Mouse (Mus musculus) ovary, postnatal 14 days (tissue): Measurements from ENCODE around the gene Mttp.

ENCODE experiments used
- DNase-seq: peaks from one replicate; pipeline ENCODE4 v3.0.0; 2022; ENCODE audit warnings: low spot score

Mttp gene

DNA sequence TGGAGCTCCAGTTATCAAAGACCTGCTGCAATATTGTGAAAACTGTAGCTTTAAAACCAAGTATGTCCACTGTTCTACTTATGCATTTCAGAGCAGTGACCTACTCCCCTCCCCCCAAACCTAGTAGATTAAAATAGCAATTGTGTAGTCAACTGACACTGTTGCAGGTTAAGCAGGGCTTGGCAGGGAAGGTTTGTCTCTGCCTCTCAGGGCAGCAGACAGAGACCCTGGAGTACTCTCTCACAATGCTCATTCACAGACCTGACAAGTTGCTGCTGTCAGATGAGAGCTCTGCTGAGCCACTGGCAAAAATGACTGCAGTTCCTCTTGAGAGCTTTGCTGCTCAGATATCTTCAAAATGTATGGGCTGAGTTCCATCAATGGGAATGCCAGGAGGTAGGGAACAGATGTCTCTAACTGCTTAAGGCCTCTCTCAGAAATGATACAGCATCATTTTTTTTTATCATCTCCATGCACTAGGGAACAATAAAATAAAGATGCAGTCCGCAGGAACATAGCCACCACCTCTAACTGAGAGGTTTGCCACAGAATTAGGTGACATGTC is 61.6 kb downstream of the Mttp start:
- no peak for DNase-seq

DNA sequence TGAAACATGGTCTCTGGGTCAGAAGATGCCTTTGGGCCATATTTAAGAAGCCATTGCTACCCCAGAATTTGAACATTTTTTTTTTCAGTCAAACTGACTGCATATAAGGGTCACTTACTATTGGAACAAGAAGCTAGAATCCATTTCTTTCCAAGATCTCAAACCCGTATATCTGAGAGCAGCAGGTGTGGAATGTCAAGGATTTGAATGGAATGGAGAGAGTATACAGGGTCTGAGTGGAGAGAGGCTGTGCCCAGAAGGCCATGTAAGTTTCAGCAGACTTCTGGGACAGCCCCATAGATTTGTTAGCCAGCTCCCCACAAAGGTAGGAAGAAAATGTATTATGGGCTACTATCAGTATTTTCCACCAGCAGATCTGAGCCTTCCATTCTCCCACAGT is 66.1 kb downstream of the Mttp start:
- no peak for DNase-seq

DNA sequence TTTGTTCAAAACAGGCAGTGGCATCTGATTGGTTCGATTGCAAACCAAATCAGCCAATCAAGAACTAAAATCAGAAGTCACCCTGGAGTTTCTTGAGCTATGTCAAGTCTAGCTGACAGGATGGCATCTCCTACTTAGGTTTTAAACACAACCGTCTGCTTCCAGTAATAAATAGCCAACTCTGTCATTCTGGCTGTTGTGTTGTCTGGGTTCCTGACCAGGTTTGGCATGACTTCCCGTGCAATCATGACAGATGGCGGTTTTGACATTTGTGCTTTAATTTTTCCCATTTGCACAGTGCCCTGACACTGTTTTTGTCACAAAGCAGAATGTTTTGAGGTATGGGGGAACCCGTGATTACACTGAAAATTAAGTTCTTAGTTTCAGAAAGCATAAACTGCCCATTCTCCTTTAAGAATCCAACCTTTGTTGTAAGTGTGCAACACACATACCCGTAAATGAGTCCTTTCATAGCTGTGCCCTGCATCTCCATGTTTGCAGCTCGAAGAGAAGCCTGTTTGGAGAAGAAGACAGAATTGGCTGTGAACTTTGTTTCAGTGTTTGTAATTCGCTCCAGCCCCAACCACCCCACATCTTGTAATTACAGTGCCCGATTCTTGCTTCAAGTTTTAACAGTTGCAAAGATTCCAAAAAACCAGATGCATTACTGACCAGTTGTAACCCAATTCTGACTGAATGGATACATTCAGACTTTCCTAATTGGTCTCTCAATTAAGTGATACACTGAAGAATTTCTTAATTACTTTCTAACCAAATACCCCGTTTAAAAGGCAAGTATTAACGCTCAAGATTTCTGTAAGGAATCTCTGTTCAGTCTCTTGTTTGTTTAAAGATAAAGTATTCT is 67.1 kb downstream of the Mttp start:
- no peak for DNase-seq

DNA sequence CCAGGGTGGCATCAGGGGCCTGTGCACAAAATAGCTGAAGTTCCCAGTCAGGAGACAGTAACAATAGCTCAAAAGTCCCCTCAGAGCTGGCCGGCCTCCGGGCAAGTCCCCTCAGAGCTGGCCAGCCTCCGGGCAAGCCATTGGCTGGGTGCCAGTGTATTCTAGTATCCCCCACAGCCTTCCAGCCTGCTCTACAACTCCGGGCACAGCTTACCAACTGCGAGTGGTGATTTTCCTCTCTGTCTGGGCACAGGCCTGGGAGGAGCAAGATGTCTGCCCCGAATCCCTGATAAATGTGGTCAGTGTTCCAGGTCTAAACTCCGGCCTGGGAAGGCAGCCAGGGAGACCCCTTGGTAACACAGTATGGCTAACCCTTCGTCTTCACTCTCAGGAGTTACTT is 69.6 kb downstream of the Mttp start:
- DNase-seq = no peak

DNA sequence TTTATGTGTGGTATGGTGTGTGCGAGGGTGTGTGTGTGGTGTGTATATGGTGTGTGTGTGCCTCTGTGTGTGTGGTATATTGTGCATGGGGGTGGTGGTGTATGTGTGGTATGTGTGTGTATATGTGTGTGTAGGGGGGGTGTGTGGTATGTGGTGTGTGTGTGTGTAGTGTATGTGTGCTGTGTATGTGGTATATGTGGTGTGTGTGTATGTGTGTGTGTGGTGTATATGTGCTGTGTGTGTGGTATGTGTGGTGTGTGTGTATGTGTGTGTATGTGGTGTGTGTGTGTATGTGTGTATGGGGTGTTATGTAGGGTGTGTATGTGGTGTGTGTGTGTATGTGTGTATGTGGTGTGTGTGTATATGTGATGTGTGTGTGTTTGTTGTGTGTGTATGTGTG is 70.6 kb downstream of the Mttp start:
- no peak for DNase-seq

DNA sequence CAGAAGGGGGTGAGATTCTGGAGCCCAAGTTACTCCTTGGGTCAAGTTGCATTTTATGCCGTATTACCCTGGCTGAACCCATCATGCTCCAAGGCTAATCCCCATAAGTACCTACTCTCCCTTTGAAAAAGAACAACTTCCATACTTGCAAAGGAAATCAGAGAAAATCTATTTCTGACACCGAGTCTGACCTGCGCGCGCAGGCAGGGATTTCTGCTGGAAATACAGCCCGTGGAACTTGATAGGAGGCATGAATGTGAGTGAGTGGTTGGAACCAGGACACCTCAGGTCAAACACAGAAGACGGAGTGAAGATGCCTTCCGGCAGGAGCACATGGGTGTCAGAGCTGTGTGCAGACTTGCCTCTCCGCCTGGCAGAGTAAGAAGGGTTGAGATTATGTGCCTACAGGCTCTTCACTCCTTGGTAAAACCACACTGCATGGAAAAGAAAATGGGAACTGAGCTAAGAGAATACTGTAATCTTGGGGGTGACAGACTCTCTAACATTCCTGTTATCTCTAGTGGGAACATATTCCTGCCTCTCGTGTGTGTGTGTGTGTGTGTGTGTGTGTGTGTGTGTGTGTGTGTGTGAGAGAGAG is 73.2 kb downstream of the Mttp start:
- DNase-seq = no peak

DNA sequence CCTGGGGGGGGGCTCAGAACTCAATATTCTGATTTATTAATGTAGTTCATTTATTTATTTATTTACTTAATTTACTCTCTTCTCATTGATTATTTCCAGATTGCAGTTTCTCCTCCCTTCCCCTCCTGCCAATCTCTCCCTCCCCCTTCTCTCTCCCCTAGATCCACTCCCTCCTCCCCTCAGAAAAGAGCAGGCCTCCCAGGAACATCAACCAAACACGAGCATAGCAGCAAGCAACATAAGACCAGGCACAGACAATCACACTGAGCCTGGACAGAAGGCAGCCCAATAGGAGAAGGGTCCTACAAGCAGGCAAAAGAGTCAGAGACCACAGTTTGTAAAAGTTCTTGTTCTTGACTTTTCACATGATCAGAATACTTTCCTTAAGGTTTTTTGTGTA is 73.8 kb downstream of the Mttp start:
- DNase-seq = no peak

DNA sequence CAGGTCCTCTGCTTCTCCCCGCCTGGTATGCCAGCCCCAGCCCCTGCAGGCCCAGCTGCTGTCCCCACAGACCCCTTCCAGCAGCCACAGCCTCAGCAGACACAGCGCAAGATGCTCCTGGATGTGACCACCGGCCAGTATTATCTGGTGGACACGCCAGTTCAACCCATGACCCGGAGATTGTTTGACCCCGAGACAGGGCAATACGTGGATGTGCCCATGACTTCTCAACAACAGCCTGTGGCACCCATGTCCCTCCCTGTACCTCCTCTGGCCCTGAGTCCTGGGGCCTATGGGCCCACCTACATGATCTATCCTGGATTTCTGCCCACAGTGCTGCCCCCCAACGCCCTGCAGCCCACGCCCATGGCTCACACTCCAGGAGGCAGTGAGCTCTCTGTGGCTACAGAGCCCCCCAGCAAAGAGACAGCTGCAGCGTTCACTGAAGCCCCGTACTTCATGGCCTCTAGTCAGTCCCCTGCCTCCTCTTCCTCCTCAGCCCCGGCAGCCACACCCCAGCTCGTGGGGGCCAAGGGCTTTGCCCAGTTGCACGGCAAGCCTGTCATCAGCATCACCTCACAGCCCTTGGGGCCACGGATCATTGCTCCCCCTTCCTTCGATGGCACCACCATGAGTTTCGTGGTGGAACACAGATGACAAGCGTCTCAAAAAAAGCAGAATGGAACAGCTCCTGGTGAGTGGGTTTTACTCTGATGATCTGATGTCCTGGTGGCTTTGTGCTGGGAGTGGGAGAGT is 74.8 kb downstream of the Mttp start:
- no peak for DNase-seq

DNA sequence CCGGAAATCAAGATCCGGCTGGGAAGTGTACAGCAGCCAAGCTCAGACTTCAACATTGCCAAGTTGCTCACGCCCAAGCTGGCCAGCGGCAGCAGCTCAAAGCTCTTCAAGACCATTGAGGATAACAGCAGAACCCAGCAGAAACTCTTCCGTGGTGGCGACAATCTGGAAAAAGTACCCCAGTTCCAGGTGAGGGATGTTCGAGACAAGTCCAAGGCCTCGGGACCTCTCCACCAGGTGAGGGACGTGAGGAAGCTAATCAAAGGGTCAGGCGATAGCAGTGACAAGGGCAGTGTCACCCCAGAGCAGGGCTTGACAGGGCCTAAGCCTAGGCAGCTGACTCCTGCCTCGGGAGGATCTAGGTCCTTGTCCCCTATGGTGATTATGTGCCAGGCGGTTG is 76.7 kb downstream of the Mttp start:
- no peak for DNase-seq

DNA sequence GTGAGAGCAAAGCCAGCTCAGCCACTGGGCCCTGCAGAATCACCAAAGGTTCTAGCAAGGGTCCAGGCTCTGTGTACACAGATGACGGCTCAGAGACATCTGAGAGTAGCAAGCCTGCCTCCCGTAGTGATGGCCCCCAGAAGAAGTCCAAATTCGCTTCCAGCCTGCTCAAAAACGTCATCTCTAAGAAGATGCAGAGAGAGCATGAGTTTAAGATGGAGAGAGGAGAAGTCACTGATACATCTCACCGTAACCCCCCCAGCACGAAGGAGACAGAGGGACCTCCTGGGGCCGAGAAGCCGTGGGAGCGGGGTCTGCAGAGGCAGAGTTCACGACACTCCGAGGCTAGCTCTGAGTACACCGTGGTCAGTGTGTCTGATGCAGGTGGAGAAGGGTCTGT is 77.5 kb downstream of the Mttp start, which contains the start of gene Gm5105:
Gm5105 (minus strand) TSS at position 101 of the 400 bp plus-strand sequence.
- DNase-seq = no peak

DNA sequence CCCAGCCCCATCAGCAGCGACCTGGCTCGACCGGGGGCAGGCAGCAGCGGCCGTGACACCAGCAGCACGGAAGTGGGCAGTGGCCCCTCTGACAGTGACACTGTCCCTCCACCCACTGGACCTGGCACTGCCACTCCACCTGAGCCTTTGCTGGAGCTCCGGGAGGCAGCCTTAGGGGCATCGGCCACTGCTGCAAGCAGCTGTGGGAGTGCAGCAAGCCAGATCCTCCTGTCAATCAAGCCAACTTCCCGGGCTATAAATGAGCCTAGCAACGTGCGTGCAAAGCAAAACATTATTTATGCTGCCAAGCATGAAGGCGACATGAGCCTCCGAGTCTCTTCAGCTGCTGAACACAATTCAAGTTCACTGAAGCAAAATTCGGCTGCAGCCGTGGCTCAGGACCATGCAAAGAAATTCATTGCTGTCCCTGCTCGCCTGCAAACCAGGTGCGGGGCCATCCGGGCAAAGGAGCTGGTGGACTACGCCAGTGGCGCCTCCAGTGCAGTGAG is 78.4 kb downstream of the Mttp start:
- no peak for DNase-seq

DNA sequence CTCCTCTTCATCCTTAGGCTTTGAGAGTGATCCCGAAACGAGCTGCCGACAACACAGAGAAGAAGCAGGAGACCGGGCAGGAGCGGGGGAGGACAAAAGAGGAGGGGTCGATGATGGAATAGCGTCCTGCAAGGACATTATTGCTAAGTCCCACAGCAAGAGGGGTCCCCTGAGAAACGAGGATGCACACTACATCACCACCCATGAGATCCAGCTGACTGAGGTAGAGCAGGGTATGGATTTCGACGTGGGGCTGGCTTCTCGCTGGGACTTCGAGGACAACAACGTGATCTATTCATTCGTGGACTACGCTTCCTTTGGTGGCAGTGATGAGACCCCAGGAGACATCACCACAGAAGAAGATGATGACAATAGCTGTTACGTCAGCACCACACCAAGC is 78.8 kb downstream of the Mttp start:
- no peak for DNase-seq

DNA sequence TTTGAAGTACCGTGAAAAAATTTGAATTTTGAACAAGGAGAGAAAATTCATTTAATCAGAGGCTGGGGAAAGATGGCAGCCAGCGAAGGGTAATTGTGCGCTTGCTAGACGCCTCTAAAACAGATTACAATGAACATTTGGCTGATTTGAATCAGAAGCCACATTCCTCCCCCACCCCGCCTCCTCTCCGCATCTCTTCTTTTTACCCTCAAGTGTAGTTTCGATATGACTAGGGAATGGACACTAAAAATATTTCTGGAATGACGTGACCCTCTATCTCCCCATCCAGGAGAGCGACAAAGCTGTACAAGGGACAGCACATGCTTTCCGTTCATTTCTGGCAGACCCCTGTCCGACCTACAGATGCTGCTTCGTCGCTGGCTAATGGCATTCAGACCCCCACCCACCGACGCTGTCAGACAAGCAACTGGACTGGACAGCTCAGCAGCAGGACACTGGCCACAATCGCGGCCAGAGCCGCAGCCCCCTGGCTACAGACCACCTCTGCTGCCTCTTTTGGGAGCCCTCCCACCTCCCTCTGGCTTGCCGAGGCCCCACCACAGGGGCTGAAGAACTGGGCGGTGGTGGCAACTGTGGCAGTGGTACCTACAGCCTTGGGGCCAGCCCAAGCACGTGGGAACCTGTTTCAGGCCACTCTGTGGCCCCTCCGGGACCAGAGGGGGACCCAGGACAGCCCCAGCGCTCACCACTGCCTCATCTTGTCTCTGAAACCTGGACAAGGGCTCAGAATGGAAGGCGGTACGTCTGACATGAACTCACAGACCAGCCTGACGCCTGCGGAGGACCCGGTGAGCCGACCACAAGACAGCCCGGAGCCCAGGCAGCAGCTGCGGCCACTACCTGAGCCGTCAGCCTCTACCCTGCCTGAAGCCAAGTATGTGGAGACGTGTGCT is 79.8 kb downstream of the Mttp start, which contains the start of gene 1110002E22Rik:
1110002E22Rik (plus strand) TSS at position 321 of the 914 bp plus-strand sequence.
- DNase-seq = no peak

DNA sequence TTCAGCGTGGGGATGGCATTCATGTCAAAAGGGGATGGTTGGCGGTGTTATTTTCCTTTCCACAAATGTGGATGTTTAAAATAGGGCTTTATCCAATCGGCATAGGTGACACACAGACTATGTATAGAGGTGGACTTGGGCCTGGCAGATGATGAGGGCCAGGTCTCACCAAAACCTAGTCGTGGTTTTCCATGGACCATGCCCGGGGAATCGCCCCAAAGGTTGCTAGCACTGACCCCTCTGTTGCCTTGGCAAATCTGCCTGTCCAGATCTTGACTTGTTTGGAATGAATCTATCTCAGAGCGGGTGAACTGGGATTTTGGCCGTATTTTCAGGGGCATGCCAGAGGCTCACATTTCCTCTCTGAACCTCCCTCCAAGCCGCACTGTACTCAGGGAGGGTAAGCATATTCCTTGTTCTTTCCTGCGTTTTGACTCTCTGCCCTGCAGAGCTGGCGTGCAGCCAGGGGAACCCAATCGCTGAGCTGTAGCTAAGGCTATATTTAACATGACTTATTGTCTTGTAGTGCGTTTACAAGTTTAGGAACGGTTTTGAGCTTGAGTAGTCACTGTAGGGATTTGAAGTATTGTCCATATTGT is 80.9 kb downstream of the Mttp start:
- peak; percentile 45 for DNase-seq

DNA sequence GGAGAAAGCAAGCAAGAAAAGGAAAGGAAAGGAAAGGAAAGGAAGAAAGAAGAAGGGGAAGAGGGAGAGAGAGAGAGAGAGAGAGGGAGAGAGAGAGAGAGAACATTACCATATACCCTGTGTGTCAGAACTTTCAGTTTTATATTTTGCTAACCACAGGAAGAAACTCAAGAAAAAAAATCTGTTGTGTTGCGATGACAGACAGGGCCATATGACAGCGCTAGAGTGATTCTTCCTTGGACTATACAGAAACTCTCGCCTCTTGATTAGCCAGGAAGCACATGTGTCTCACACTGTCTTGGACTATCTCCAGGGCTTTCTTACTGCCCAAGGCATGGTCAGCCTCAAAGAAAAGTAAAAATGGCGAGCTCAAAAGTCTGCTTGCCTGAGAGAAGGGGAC is 82.1 kb downstream of the Mttp start:
- DNase-seq = no peak

DNA sequence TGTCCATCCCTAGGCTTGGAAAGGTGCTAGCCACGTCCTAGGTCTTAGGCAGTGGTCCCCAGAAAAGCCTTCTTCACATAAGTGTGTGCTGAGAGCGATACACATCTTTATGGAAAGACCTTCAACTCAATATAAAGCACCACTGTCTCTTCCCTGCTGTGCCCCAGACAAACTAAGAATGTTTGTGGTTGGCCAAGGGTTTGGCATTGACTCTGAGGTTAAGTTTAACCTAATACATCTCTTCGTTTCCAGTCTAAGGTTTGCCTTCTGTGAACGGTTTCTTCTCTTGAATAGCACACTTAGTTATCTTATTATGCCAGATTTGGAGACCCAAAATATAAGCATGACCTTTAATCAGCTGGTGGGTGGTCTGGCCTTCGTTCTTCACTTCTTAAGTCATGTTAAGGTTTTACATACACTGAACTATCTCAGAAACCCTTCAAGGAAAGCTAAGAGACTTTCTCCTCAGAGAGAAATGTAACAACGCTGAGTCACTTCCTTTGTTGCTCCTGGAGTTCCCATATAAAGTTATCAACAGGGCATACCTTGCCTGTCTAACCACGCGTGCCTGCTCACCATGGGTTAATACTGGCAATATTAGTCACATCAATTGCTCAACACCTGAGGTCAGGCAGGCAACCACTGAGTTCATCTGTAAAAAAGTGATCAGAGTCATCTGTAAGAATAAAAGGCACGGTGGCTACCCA is 83.4 kb downstream of the Mttp start:
- no peak for DNase-seq

DNA sequence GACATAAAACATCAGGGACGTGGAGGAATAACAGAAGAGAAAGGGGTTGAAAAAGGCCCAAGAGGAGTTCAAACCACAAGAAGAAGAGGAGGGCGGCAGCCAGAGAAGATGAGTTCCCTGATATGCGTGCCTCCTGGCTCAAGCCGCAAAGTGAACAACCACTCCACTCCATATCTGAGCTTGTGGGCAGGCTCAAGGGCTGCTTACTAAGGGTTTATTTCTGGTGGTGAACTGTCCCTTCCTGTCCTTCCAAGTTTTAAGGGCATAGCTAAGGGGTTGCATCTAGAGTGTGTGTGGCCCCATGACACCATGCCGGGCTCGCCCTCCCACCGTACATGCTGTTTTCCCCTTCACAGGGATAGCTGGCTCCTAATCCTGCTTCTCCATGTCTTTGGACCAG is 84.3 kb downstream of the Mttp start:
- no peak for DNase-seq

DNA sequence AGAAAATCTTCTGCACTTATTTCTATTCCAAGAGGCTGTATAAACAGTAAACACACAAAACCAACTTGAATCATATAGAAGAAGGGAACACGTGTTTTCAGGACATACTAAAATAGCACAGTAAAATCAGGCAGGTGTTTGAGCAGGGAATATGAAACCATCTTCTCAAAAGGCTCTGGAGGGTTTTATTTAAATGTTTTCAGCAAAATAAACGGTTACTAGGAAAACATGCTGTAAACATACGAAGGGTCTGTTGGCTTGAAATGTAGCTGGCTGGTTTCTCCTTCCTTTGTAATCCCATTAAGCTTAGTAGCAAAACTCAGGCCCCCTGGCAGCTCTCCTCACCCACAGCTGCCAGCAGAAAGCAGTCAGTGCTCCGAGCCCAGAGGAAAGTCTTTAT is 86.5 kb downstream of the Mttp start:
- DNase-seq = no peak

DNA sequence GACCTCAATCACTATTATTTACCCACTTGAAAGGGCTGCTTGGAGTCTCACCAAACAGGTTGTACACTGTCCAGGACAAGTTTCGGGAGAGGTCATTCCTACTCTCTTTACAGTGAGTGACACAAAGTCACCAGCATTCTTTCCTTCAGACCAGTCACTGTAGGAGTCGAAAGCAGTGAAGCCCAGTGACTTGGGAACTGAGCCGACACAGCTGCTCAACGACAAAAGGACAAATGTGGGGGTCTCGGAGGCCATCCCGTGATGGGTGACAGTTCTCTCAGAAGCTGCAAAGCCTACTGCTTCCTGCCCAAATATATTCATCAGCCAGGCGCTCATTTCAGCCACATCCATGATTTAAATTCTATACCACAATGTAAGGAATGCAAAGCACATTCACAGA is 87.8 kb downstream of the Mttp start:
- DNase-seq = no peak

DNA sequence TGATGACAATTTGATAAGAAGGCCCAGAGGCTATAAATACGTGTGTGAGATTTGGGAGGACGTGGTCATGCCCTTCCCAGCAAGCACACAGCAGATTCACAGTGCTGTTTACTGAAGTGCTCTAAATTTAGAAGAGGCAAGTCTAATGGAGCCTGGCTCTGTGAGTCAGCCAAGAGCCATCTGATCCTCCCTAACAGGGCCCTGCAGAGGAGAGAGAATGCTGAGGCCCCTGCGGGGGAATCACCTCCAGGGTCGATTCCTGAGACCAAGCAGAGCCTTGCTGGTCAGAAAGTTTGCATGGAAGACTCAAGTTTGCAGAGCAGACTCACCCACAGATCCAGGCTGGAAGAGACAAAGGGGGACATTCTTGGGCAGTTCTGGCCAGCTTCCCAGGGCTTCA is 90.8 kb downstream of the Mttp start:
- no peak for DNase-seq
